Mouse (Mus musculus) liver, postnatal 0 days (tissue): ENCODE measurements around the gene Rdm1. TPM values are rescaled to one million over a fixed set of nuclear protein-coding genes. Genes with fewer than 3 reads are reported as not detected.
"Not testable (repeated sequence)": the region's sequence is repeated elsewhere in the genome, so short reads cannot be mapped to it uniquely, and the experiment has no call there.

Experiments
- ATAC-seq: fragments of 200-750 bp; cut with Nextera tagmentation; 2 replicates; pipeline ENCODE4 v1.8.0; 2017; ENCODE audit warnings: mild to moderate bottlenecking, moderate library complexity
- DNase-seq: peaks from one replicate; pipeline ENCODE4 v3.0.0-alpha.2; 2016
- H3K27ac ChIP-seq: fragments of 300-500 bp; sonication (generic); 2 replicates; pipeline ENCODE4 v1.5.1; 2014; ENCODE audit warnings: antibody characterized with exemption, moderate library complexity, mild to moderate bottlenecking, low read depth
- H3K27me3 ChIP-seq: fragments of 300-500 bp; sonication (generic); 2 replicates; pipeline ENCODE4 v1.6.1; 2014; ENCODE audit warnings: low read length, control low read depth, mixed read lengths; ENCODE audit not compliant: insufficient read depth
- H3K36me3 ChIP-seq: fragments of 300-500 bp; sonication (generic); replicated peaks from 2 replicates; pipeline ENCODE4 v1.6.1; 2014; ENCODE audit warnings: mild to moderate bottlenecking, control low read depth, low read length, moderate library complexity, mixed read lengths; ENCODE audit not compliant: insufficient read depth
- H3K4me1 ChIP-seq: fragments of 300-500 bp; sonication (generic); 2 replicates; pipeline ENCODE4 v1.6.1; 2014; ENCODE audit warnings: antibody characterized with exemption, mild to moderate bottlenecking, control low read depth; ENCODE audit not compliant: insufficient read depth
- H3K4me2 ChIP-seq: fragments of 300-500 bp; sonication (generic); 2 replicates; pipeline ENCODE4 v1.6.1; 2014; ENCODE audit warnings: low read depth, mild to moderate bottlenecking, low read length, moderate library complexity, mixed read lengths
- H3K4me3 ChIP-seq: fragments of 300-500 bp; sonication (generic); 2 replicates; pipeline ENCODE4 v1.5.1; 2014; ENCODE audit warnings: low read depth, low read length
- H3K9ac ChIP-seq: fragments of 300-500 bp; sonication (generic); replicated peaks from 2 replicates; pipeline ENCODE4 v1.6.1; 2014; ENCODE audit warnings: mild to moderate bottlenecking, moderate library complexity
- H3K9me3 ChIP-seq: fragments of 300-500 bp; sonication (generic); 2 replicates; pipeline ENCODE4 v1.6.1; 2016; ENCODE audit warnings: mild to moderate bottlenecking, control low read depth, low read length, mixed read lengths
- CTCF ChIP-seq: sonication (generic); IDR thresholded peaks from 2 replicates; pipeline ENCODE4 v1.5.1; 2016; ENCODE audit warnings: antibody characterized with exemption, low read depth
- EP300 ChIP-seq: IDR thresholded peaks from 2 replicates; pipeline ENCODE4 v1.6.1; 2016; ENCODE audit warnings: antibody characterized with exemption, low read depth, mild to moderate bottlenecking
- WGBS: fragments of 180-500 bp; shearing (Covaris S2); extraction: QIAGEN DNeasy Blood & Tissue Kit; methylation state at CpG from one replicate; pipeline ENCODE4 v1.1.7; 2014; ENCODE audit not compliant: insufficient replicate concordance; 5-methylcytosine and 5-hydroxymethylcytosine counted together
- polyA plus RNA-seq: library from polyadenylated mRNA; unstranded; fragments of >200 nt; fragmentation: Nextera tagmentation; extraction: Ambion mirVana; gene quantifications from 2 replicates; pipeline ENCODE4 v1.2.1, GENCODE M21; 2015

Gene Rdm1
- polyA plus RNA-seq, result 7.4 and 8.4 TPM in 2 replicates

DNA sequence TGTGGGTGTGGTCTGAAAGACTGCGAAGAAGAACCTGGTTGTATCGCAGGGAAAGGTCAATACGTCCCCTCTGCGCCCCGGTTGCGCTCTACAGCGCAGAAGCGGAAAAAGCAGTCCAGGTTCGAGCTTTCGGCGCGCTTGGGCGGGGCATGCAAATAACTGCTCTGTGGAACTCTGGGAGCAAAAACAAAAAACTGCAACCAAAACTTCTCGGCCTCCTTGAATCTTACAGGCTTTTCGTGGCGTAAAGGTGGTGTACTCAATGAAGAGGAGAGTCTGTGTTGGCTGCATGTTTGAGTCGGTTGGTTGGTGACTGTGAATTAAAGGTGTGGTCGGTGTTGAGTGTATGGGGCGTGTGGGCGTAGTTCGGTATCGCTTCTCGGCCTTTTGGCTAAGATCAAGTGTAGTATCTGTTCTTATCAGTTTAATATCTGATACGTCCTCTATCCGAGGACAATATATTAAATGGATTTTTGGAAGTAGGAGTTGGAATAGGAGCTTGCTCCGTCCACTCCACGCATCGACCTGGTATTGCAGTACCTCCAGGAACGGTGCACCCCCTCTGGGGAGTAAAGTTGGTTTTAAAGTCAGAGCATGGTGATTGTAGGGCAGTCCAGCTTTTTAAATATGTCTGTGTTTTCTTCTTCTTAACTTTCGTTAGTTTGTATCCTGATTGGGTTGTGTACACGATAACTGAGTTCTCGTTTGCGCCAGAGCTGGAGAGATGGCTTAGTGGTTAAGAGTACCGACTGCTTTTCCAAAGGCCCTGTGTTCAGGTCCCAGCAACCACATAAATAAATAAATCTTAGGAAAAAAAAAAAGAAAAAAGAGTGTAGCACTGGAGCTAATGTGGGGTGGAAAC, at the start of gene Rdm1:
TSS of gene Rdm1 (plus strand) at position 201 of the 862 bp plus-strand sequence.
- no peaks in the 10 kb centered on the region for H3K27me3 ChIP-seq
- no peaks in the 10 kb centered on the region for H3K9me3 ChIP-seq
- TF ChIP-seq EP300 (peak; percentile 66), CTCF (no peak)
- no peaks in the 10 kb centered on the region for H3K36me3 ChIP-seq
- H3K9ac ChIP-seq, result peak within 1 kb of the TSS; percentile 75
- H3K4me3 ChIP-seq, result peak within 1 kb of the TSS; percentile 63
- H3K4me1 ChIP-seq, result peaks cover 5% of the 10 kb centered on the region
- ATAC-seq, result peak; percentile 88
- peak; percentile 86 for DNase-seq
- peak within 1 kb of the TSS; percentile 83 for H3K4me2 ChIP-seq
- H3K27ac ChIP-seq, result peak within 1 kb of the TSS; percentile 97
- under 1% methylated on average over 32 of the region's 34 CpGs for WGBS

- WGBS, result 61% methylated on average over 6 of the region's 6 CpGs
- Histone ChIP-seq H3K4me3 (no peak overlapping the region), H3K36me3 (peaks cover 50% of the 10 kb centered on the region), H3K9ac (no peak overlapping the region), H3K4me1 (peaks cover 12% of the 10 kb centered on the region), H3K4me2 (no peak overlapping the region), H3K27me3 (no peaks in the 10 kb centered on the region), H3K9me3 (no peaks in the 10 kb centered on the region), H3K27ac (peak overlapping the region; percentile 76; the same call in 1 of the 2 replicates)
- no peak for TF ChIP-seq EP300
- no peak for TF ChIP-seq CTCF
- DNase-seq (no peak), ATAC-seq (no peak)
Observed at GRCm38 (mm10) chr11:101581081-101581764, 45.8 kb upstream of the Rdm1 start.

- H3K36me3 ChIP-seq, result peaks cover 48% of the 10 kb centered on the region
- WGBS, result 16% methylated on average over 30 of the region's 31 CpGs
- H3K4me1 ChIP-seq, result peaks cover 12% of the 10 kb centered on the region
- peak within 1 kb of the TSS; percentile 78 for H3K4me2 ChIP-seq
- no peak for TF ChIP-seq EP300
- TF ChIP-seq CTCF, result no peak
- peak within 1 kb of the TSS; percentile 76 for H3K27ac ChIP-seq
- H3K9me3 ChIP-seq, result no peaks in the 10 kb centered on the region
- peak; percentile 90 for DNase-seq
- peak within 1 kb of the TSS; percentile 47 for H3K4me3 ChIP-seq
- peak; percentile 76 for ATAC-seq
- peak within 1 kb of the TSS; percentile 69 for H3K9ac ChIP-seq
- H3K27me3 ChIP-seq, result no peaks in the 10 kb centered on the region
Observed at GRCm38 (mm10) chr11:101582054-101583035, 44.6 kb upstream of the Rdm1 start, which contains the start of gene Tmem106a. Gene Tmem106a (plus strand): TSS chr11:101582242.

DNA sequence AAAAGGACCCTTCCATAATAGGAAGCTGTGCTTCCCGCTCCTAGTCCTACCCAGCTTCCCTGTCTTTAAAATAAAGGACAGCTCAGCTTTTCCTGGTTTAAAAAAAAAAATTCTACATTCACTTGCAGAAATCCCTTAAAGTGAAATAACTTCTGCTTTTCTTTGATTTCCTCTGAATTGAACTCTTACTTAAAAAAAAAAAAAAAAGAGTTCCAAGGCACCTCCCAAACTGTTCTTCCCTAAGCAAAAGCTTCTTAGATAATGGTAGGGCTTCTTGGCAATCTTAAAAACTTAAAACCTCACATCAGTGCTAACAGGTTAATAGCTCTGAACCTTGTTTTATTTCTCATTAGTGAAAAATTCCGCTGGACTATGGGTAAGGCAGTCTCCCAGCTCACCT, 43.8 kb upstream of the Rdm1 start:
- no peak overlapping the region; the same call in 1 of the 2 replicates for H3K4me2 ChIP-seq

DNA sequence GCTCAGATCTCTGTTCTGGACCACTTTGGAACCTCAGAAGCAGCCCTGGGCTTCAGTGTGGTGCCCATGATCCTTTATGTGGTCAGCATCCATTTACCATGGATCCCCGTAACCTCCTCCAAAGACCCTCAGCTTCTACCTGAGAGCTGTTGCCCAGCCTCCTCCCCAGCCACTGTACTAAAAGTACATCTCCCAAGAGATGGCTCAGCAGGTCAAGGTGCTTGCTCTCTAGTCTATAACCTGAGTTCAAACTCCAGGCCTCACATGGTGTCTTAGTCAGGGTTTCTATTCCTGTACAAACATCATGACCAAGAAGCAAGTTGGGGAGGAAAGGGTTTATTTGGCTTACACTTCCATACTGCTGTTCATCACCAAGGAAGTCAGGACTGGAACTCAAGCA, 42.0 kb upstream of the Rdm1 start:
- H3K4me2 ChIP-seq, H3K27ac ChIP-seq, H3K27me3 ChIP-seq, H3K9me3 ChIP-seq, H3K4me3 ChIP-seq, H3K9ac ChIP-seq, DNase-seq, ATAC-seq: not testable (repeated sequence)
- WGBS, result 96% methylated on average over 1 of the region's 1 CpGs
- H3K36me3 ChIP-seq, result peaks cover 35% of the 10 kb centered on the region
- peaks cover 18% of the 10 kb centered on the region for H3K4me1 ChIP-seq

More for the DNA sequence above, 43.8 kb upstream of the Rdm1 start:
- Histone ChIP-seq H3K9ac (no peak overlapping the region), H3K4me3 (no peak overlapping the region), H3K9me3 (no peaks in the 10 kb centered on the region), H3K27ac (no peak overlapping the region), H3K4me1 (peaks cover 12% of the 10 kb centered on the region), H3K27me3 (no peaks in the 10 kb centered on the region), H3K36me3 (peaks cover 40% of the 10 kb centered on the region)
- no peak for ATAC-seq
- 89% methylated on average over 2 of the region's 2 CpGs for WGBS
- DNase-seq, result no peak
- TF ChIP-seq EP300 (no peak), CTCF (no peak)
